Mouse (Mus musculus): ENCODE measurements at regions not wholly inside any gene's neighbourhood (a gene's known extent, or its start where the extent isn't known, plus 50 kb on each side); places are given as distances from the start of the nearest gene placed in this dataset.

- DNase-seq, result no peak
These were observed 586.2 kb downstream of the Brinp1 start for GRCm38 (mm10) chr4:68367983-68368382.

GRCm38 (mm10) chr4:68319575-68319974, 634.6 kb downstream of the Brinp1 start:
- DNase-seq, result no peak

- no peak for DNase-seq
These were observed 641.4 kb downstream of the Brinp1 start for GRCm38 (mm10) chr4:68312751-68313150.

- DNase-seq, result no peak
These were observed 669.4 kb downstream of the Brinp1 start for GRCm38 (mm10) chr4:68284845-68285244.

- DNase-seq, result no peak
These were observed 673.3 kb downstream of the Brinp1 start for GRCm38 (mm10) chr4:68280903-68281302.

GRCm38 (mm10) chr4:68275063-68275708, 679.0 kb downstream of the Brinp1 start:
- no peak for DNase-seq

All from adrenal gland, postnatal 10 days (tissue).